Comparison of ENCODE assay signal across 16 mouse cellular contexts in genomic region chr12:84506856-84507255, GRCm38 (mm10). TPM values are rescaled to one million over a fixed set of nuclear protein-coding genes. Genes with fewer than 3 reads are reported as not detected.
DNase-seq lines count a peak whose midpoint lies in the region.
"Had no signal": no experiment of that assay in that cellular context is flagged by ENCODE, and none has a peak within 500 bp of the region (broad histone marks: within the 10 kb centered on the region; RNA-seq: fewer than 3 reads in every experiment).

No protein-coding gene starts in this region.

- no peaks in the 10 kb centered on the region for H3K9me3 ChIP-seq in midbrain, embryonic 10.5 days (replicated peaks)
- H3K9me3 ChIP-seq: embryonic facial prominence, embryonic 10.5 days; forebrain, embryonic 15.5 days; hindbrain, embryonic 12.5 days had no signal

- H3K36me3 ChIP-seq in midbrain, embryonic 10.5 days, result no peaks in the 10 kb centered on the region
- H3K36me3 ChIP-seq: embryonic facial prominence, embryonic 10.5 days; forebrain, embryonic 15.5 days; hindbrain, embryonic 12.5 days had no signal

- no peak overlapping the region for H3K4me3 ChIP-seq in midbrain, embryonic 10.5 days
- H3K4me3 ChIP-seq: embryonic facial prominence, embryonic 10.5 days; forebrain, embryonic 15.5 days; hindbrain, embryonic 12.5 days had no signal

- WGBS in midbrain, embryonic 10.5 days, result 96% methylated on average over 4 of the region's 4 CpGs

- DNase-seq in layer of hippocampus, adult 11-12 months (ENCODE audit: low spot score), result peak; percentile 46
- DNase-seq in layer of hippocampus, postnatal 25 days (ENCODE audit: extremely low spot score in 1 of 2, low spot score in 1 of 2), result no peak
- peak; percentile 23 for DNase-seq in brain, adult 2 months (ENCODE audit: low read depth, low spot score)
- peak; percentile 22 to 40 for DNase-seq in layer of hippocampus, adult 8-10 months (ENCODE audit: low spot score in 2 of 2)
- peak; percentile 6 for DNase-seq in telencephalon, adult 2 months (ENCODE audit: low read depth, low spot score)
- no peak for DNase-seq in midbrain, embryonic 10.5 days (ENCODE audit: low spot score)
- DNase-seq in spleen, postnatal 10 days (ENCODE audit: low spot score in 2 of 2), result no peak
- DNase-seq: adrenal gland, postnatal 14 days; cerebellum, adult 2 months; cerebellum, postnatal 10 days; gastrocnemius, postnatal 14 days; heart, postnatal 10 days; heart, postnatal 4 days had no signal

- H3K4me1 ChIP-seq in midbrain, embryonic 10.5 days, result no peaks in the 10 kb centered on the region
- H3K4me1 ChIP-seq: embryonic facial prominence, embryonic 10.5 days; forebrain, embryonic 15.5 days had no signal

- H3K27me3 ChIP-seq in midbrain, embryonic 10.5 days (ENCODE audit: low read depth, poor library complexity, severe bottlenecking), result no peaks in the 10 kb centered on the region
- H3K27me3 ChIP-seq: forebrain, embryonic 15.5 days had no signal

- no peak overlapping the region for H3K27ac ChIP-seq in midbrain, embryonic 10.5 days (replicated peaks)
- H3K27ac ChIP-seq: embryonic facial prominence, embryonic 10.5 days; forebrain, embryonic 15.5 days; hindbrain, embryonic 12.5 days had no signal

RNA-seq across cellular contexts. Expression of gene Lin52, which starts 55.6 kb away (rescaled TPM):
- 10 to 100 TPM; 20.4 to 25.5 TPM for total RNA-seq in layer of hippocampus, postnatal 25 days (2021)
- 10 to 100 TPM; 21.9 to 31.9 (median 26.3) TPM for total RNA-seq in layer of hippocampus, adult 8-10 months (2022)
- polyA plus RNA-seq in midbrain, embryonic 10.5 days (2016; fragmentation: Nextera tagmentation; extraction: Ambion mirVana), result 31.4 and 37.4 TPM in 2 replicates

RNA-seq across cellular contexts. Expression of gene Aldh6a1, which starts 56.1 kb away (rescaled TPM):
- 10 to 100 TPM; 45.1 to 47.5 TPM for total RNA-seq in layer of hippocampus, postnatal 25 days (2021)
- 10 to 100 TPM; 55.6 to 61.6 (median 58.2) TPM for total RNA-seq in layer of hippocampus, adult 8-10 months (2022)
- 16.5 and 20.2 TPM in 2 replicates for polyA plus RNA-seq in midbrain, embryonic 10.5 days (2016; fragmentation: Nextera tagmentation; extraction: Ambion mirVana)

Comparison
In these comparisons a context has a peak if more than half of its experiments do, and no peak if none do; other contexts are left out.
1. DNase-seq: peak in layer of hippocampus, adult 11-12 months (single experiment), brain, adult 2 months (single experiment), layer of hippocampus, adult 8-10 months (2 of 2) and telencephalon, adult 2 months (single experiment); none in layer of hippocampus, postnatal 25 days (0 of 2), midbrain, embryonic 10.5 days (single experiment) and spleen, postnatal 10 days (0 of 2).